Mouse (Mus musculus) stomach, postnatal 0 days (tissue): ENCODE data around the gene Usp50. TPM values are rescaled to one million over a fixed set of nuclear protein-coding genes. Genes with fewer than 3 reads are reported as not detected.

Experiments used
- ATAC-seq: fragments of 200-750 bp; cut with Nextera tagmentation; 2 replicates; pipeline ENCODE4 v1.8.0; 2017; ENCODE audit not compliant: low FRiP score, low TSS enrichment
- DNase-seq: peaks from one replicate; pipeline ENCODE4 v3.0.0-alpha.2; 2016; ENCODE audit warnings: low spot score
- H3K27ac ChIP-seq: fragments of 300-500 bp; sonication (generic); replicated peaks from 2 replicates; pipeline ENCODE4 v1.5.1; 2014; ENCODE audit warnings: mild to moderate bottlenecking, control low read depth
- H3K27me3 ChIP-seq: fragments of 300-500 bp; sonication (generic); 2 replicates; pipeline ENCODE4 v1.6.1; 2014; ENCODE audit warnings: low read length; ENCODE audit not compliant: control insufficient read depth, insufficient read depth
- H3K36me3 ChIP-seq: fragments of 300-500 bp; sonication (generic); 2 replicates; pipeline ENCODE4 v1.6.1; 2014; ENCODE audit warnings: low read length, mixed read lengths; ENCODE audit not compliant: control insufficient read depth, insufficient read depth
- H3K4me1 ChIP-seq: fragments of 300-500 bp; sonication (generic); replicated peaks from 2 replicates; pipeline ENCODE4 v1.6.1; 2014; ENCODE audit warnings: antibody characterized with exemption; ENCODE audit not compliant: control insufficient read depth, insufficient read depth
- H3K4me2 ChIP-seq: fragments of 300-500 bp; sonication (generic); replicated peaks from 2 replicates; pipeline ENCODE4 v1.6.1; 2014; ENCODE audit warnings: low read depth, mild to moderate bottlenecking, control low read depth, moderate library complexity
- H3K4me3 ChIP-seq: fragments of 300-500 bp; sonication (generic); 2 replicates; pipeline ENCODE4 v1.5.1; 2014; ENCODE audit warnings: low read depth, low read length, control low read depth
- H3K9ac ChIP-seq: fragments of 300-500 bp; sonication (generic); 2 replicates; pipeline ENCODE4 v1.6.1; 2014; ENCODE audit warnings: mild to moderate bottlenecking, low read length, control low read depth, mixed read lengths
- H3K9me3 ChIP-seq: fragments of 300-500 bp; sonication (generic); 2 replicates; pipeline ENCODE4 v1.6.1; 2016; ENCODE audit warnings: low read length; ENCODE audit not compliant: control insufficient read depth
- CTCF ChIP-seq: IDR thresholded peaks from 2 replicates; pipeline ENCODE4 v1.5.1; 2016; ENCODE audit warnings: antibody characterized with exemption, low read depth, mild to moderate bottlenecking, moderate library complexity
- EP300 ChIP-seq: optimal IDR thresholded peaks from 2 replicates; pipeline ENCODE3; 2016; ENCODE audit warnings: antibody characterized with exemption
- WGBS: fragments of 180-500 bp; shearing (Covaris S2); extraction: QIAGEN DNeasy Blood & Tissue Kit; methylation state at CpG from one replicate; pipeline ENCODE4 v1.1.7; 2014; 5-methylcytosine and 5-hydroxymethylcytosine counted together
- polyA plus RNA-seq: library from polyadenylated mRNA; unstranded; fragments of >200 nt; fragmentation: Nextera tagmentation; extraction: Ambion mirVana; gene quantifications from 2 replicates; pipeline ENCODE4 v1.2.1, GENCODE M21; 2015

The Usp50 gene
- polyA plus RNA-seq = 2.1 and 2.3 TPM in 2 replicates

GRCm38 (mm10) chr2:126783370-126783769 is at the start of gene Usp50:
TSS of gene Usp50 (minus strand) at chr2:126783470.
- no peak for TF ChIP-seq CTCF
- TF ChIP-seq EP300 = no peak
- H3K27ac ChIP-seq = no peak within 1 kb of the TSS
- no peaks in the 10 kb centered on the region for H3K36me3 ChIP-seq
- H3K4me3 ChIP-seq = no peak within 1 kb of the TSS
- ATAC-seq (no peak), DNase-seq (no peak)
- no peak within 1 kb of the TSS for H3K4me2 ChIP-seq
- no peak within 1 kb of the TSS for H3K9ac ChIP-seq
- no peaks in the 10 kb centered on the region for H3K27me3 ChIP-seq
- WGBS = 65% methylated on average over 4 of the region's 4 CpGs
- H3K4me1 ChIP-seq = no peaks in the 10 kb centered on the region; the same call in 1 of the 2 replicates
- no peaks in the 10 kb centered on the region for H3K9me3 ChIP-seq

DNA sequence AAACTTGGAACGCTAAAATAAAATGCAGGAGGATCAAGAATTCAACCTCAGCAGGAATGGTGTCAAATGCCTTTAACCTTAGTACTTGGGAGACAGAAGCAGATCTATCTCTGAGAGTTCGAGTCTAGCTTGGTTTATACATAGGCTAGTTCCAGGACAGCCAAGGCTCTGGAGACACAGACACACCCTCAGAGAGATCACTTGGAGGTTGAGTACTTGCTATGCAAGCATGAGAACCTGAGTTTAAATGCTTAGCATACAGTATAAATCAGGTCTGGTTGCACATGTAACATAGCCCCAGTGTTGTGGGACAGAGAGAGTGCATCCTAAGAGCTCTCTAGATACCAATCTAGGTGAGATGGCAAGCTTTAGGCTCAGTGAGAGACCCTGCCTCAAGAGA is 34.1 kb upstream of the Usp50 start:
- H3K36me3 ChIP-seq = peaks cover 6% of the 10 kb centered on the region; the same call in 1 of the 2 replicates
- no peak for ATAC-seq
- H3K9ac ChIP-seq = no peak overlapping the region
- WGBS = 88% methylated on average over 2 of the region's 2 CpGs
- H3K4me2 ChIP-seq = no peak overlapping the region
- no peaks in the 10 kb centered on the region for H3K27me3 ChIP-seq
- no peak for TF ChIP-seq EP300
- TF ChIP-seq CTCF = no peak
- no peaks in the 10 kb centered on the region for H3K9me3 ChIP-seq
- H3K4me1 ChIP-seq = no peaks in the 10 kb centered on the region
- no peak overlapping the region for H3K27ac ChIP-seq
- H3K4me3 ChIP-seq = no peak overlapping the region
- DNase-seq = no peak

DNA sequence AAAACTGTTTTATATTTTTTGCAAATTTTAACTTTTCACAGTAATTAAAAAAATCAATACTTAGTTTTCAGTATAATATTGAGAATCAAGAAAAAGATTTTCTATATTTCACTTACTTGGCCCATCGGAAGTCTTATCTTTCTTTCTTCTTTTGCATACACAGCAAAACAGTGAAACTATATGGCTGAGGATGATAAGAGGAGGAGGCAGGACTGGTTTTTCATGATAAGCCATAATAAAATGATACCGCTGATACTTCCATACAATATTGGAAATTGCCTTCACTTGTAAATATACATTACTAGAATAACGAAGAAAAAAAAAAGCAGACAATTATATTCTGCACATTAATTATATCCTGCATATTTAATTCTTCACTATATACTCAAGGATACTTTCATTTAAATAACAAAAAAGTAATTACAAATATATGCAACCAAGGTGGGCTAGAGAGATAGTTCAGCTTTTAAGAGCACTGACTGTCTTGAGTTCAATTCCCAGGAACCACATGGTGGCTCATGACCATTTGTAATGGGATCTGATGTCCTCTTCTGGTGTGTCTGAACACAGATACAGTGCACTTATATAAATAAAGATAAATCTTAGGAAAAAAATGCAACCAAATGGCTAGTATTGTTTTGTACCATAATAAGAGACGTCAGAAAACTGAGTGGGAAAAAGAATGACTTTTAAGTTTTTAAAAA is 33.5 kb upstream of the Usp50 start:
- no peak for ATAC-seq
- H3K9me3 ChIP-seq = no peaks in the 10 kb centered on the region
- no peaks in the 10 kb centered on the region for H3K4me1 ChIP-seq
- 87% methylated on average over 4 of the region's 4 CpGs for WGBS
- H3K36me3 ChIP-seq = peaks cover 6% of the 10 kb centered on the region
- H3K4me3 ChIP-seq = no peak overlapping the region
- no peak overlapping the region for H3K27ac ChIP-seq
- no peak for DNase-seq
- no peak overlapping the region for H3K4me2 ChIP-seq
- H3K27me3 ChIP-seq = no peaks in the 10 kb centered on the region
- TF ChIP-seq CTCF (no peak), EP300 (no peak)
- H3K9ac ChIP-seq = no peak overlapping the region

DNA sequence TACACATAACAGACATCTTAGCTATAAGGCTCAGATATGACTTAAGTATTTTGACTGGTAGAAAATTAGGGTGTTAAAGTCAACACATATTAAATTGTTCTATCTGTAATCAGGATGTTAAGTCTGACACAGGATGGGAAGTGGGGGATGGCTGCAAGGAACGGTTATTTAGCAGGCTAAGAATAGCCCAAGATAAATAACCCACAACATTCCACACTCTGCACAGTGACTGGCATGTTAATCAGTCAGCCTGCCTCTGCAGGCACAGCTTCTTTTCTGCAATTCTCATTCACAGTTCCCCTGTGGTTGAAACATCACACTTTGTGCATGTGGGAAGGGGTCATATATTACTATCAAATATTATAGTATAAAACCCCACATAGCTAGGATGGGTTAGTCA is 32.6 kb upstream of the Usp50 start:
- H3K4me1 ChIP-seq = no peaks in the 10 kb centered on the region
- TF ChIP-seq CTCF (no peak), EP300 (no peak)
- DNase-seq (no peak), ATAC-seq (no peak)
- 25% methylated on average over 1 of the region's 1 CpGs for WGBS
- H3K4me2 ChIP-seq = no peak overlapping the region
- no peak overlapping the region for H3K27ac ChIP-seq
- peaks cover 9% of the 10 kb centered on the region for H3K36me3 ChIP-seq
- no peaks in the 10 kb centered on the region for H3K9me3 ChIP-seq
- no peak overlapping the region for H3K9ac ChIP-seq
- no peaks in the 10 kb centered on the region for H3K27me3 ChIP-seq
- H3K4me3 ChIP-seq = no peak overlapping the region

- TF ChIP-seq EP300 (no peak), CTCF (no peak)
- Histone ChIP-seq H3K4me2 (no peak overlapping the region), H3K9ac (no peak overlapping the region), H3K9me3 (no peaks in the 10 kb centered on the region), H3K4me1 (no peaks in the 10 kb centered on the region), H3K27me3 (no peaks in the 10 kb centered on the region), H3K36me3 (peaks cover 16% of the 10 kb centered on the region), H3K4me3 (no peak overlapping the region), H3K27ac (no peak overlapping the region)
- WGBS = 88% methylated on average over 3 of the region's 3 CpGs
- ATAC-seq (no peak), DNase-seq (no peak)
These were observed 18.7 kb upstream of the Usp50 start for GRCm38 (mm10) chr2:126801980-126802379.

DNA sequence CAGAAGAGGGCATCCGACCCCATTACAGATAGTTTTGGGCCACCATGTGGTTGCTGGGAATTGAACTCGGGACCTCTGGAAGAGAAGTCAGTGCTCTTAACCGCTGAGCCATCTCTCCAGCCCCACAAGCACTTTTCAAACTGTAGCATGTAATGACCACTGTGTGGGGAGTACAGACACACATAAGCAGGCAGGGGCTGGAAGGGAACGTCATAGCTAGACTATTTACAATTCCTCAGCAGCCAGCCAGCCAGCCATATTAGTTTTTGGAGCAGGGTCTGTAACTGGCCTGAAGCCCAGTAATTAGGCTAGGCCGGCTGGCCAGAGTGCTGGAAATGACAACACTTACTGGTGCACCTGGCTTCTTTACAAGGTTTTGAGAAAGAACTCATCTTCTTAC is 15.2 kb upstream of the Usp50 start:
- ATAC-seq = peak; percentile 63; the same call in 1 of the 2 replicates
- Histone ChIP-seq H3K9me3 (no peaks in the 10 kb centered on the region), H3K9ac (no peak overlapping the region), H3K4me3 (no peak overlapping the region), H3K36me3 (peaks cover 34% of the 10 kb centered on the region), H3K4me1 (no peaks in the 10 kb centered on the region), H3K4me2 (no peak overlapping the region), H3K27ac (no peak overlapping the region), H3K27me3 (no peaks in the 10 kb centered on the region)
- TF ChIP-seq CTCF (peak; percentile 13; the same call in 1 of the 2 replicates), EP300 (no peak)
- no peak for DNase-seq
- WGBS = 54% methylated on average over 5 of the region's 5 CpGs
